Mouse (Mus musculus): Measurements from ENCODE around the gene Gm48551.

The Gm48551 gene

DNA sequence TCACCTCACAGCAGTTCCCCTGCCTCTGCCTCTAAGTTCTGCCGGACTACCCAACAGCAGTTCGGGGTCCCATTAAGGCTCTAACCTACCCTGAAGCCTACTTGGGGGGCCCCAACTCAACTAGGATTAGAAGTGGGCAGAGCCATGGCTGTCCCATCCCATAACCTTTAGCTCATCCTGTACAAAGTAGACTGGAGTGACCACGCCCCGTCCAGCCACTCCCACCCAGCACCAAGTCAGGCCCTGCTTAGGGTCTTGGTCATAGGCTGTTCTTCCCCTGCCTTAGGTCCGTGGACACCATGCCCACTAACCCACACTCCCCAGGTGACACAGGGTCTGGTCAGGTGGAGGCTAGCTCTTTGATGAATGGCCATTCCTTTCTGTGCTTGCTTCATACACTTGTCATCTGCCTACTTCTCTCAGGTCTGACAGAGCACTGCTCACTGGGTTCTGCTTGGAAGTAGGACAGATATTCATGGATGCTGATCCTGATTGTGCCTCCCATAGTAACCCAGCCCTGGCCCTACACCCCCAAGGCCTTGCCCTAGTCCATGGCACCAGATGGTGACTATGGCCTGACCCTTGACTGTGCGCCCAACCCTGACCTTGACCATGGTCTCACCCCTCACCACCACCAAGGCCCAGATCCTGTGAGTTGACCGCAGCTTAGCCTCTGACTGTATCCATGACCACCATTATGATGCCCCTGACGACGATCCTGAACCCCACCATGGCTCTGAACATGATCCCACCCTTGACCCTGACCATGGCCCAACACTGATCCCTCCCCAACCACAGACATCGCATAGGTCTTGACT lies 35.1 kb downstream of the Gm48551 start:
- DNase-seq = no peak

DNA sequence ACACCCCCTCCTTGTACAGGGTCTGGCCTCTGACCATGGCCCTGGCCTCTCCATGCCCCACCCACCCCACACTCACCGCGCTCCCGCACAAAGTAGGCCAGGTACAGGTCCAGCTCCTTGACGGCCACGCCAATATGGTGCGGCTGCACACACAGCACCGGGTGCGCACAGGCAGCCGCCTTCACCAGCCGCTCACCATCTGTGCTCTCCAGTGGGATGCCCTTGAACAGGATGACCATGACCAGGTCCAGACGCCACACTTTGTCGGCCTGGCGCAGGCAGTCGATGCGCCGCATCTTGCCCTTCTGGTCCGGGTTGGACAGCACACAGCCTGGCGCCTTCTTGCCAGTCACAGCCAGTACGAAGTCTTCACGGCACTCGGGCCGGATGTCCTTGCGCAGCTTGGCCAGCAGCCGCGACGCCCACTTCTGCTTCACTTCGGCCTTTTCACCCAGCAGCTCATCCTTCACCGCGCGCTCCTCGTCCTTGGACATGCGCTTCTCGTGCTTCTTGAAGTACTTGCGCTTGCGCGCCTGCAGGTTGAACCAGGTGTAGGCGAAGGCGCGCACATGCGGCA lies 36.0 kb downstream of the Gm48551 start:
- DNase-seq = peak; percentile 6

DNA sequence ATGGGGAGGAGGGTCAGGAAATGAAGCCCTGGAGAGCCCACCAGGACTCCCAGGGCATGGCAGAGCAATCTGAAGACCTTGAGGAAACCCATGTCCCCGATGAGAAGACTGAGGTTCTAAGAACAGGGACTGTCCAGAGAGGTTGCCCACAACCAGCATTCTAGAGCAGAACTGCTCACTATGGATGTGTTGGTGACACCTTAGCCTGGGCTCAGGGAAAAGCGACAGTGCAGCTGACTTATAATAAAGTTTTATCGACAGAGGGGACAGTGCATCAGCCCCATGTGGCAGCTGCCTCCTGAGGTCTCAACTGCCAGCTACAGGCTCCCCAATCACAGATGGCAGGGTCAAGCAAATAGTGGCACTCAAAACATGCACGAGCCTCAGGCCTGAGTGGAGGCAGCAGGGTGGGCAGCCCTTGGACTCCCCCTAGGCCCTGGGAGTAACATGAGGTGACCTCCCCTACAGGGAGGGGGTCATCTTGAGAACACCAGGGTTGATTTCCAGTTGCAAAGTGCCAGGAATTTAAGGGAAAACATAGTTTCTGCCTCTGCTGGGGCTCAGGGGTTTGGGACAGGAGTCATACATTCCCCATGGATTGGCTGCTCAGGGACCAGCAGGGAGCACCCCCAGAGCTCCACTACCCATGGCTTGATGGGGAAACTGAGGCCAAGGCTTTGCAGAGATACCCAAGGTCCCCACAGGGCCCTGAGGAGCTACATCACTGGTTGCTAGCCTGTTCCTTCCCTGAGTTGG lies 37.0 kb downstream of the Gm48551 start:
- DNase-seq = peak; percentile 3

DNA sequence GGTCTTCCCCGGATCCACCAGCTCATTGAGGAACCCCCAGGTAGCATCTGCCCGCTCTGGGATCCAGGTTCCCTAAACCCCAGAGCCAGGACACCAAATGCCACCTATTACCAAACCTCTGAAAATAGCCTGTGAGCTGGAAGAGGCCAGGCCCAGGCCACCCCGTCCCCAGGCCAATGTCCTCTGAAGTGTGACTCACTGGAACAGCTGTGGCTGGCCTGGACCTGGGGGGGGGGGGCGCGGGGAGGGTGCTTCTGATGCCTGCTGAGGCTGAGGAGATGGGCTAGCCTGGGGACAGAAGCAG lies 37.5 kb downstream of the Gm48551 start:
- DNase-seq = peak; percentile 2

DNA sequence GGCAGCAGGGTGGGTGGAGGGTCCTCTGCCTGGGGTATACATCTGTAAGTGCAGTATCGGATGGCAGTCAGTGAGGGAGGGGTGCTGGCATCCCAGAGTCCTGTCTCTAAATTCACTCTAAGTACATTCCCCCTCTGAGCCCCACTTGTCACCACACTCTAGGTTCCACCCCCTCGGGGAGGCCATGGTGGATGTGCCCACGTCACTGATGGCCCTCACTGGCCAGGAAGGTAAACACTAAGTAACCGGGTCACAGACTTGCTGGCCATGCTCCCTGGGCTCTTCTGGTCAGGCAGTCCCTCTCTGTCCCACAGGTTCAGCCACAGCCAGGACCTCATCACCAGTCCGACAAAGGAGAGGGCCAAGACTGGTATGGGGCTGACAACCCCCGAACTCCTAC lies 37.9 kb downstream of the Gm48551 start:
- peak; percentile 2 for DNase-seq

DNA sequence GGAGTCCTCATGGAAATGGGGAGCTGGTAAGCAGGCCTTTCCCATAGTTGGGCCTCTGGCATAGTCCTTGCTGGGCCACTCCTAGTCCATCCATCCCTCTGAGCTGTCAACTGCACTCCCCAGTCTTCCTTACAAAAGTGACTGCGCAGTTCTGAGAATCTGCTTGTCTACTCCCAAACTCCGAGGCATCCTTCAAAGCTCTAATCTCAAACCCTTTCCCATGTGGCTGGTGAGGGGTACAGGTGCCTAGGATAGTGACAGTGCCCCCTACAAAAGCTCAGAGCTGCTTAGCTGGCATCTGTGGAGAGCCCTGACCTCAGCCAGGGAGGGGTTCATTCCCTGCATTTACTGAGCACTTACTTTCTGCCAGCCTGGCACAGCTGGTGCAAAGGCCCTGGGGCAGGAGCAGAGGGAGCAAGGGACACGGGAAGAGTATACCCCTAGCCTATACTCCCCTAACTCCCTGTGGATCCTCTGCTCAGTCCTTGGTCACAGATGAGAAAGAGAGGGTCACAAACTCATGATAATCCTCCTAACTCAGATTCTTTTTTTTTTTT lies 38.5 kb downstream of the Gm48551 start:
- peak; percentile 3 for DNase-seq

DNA sequence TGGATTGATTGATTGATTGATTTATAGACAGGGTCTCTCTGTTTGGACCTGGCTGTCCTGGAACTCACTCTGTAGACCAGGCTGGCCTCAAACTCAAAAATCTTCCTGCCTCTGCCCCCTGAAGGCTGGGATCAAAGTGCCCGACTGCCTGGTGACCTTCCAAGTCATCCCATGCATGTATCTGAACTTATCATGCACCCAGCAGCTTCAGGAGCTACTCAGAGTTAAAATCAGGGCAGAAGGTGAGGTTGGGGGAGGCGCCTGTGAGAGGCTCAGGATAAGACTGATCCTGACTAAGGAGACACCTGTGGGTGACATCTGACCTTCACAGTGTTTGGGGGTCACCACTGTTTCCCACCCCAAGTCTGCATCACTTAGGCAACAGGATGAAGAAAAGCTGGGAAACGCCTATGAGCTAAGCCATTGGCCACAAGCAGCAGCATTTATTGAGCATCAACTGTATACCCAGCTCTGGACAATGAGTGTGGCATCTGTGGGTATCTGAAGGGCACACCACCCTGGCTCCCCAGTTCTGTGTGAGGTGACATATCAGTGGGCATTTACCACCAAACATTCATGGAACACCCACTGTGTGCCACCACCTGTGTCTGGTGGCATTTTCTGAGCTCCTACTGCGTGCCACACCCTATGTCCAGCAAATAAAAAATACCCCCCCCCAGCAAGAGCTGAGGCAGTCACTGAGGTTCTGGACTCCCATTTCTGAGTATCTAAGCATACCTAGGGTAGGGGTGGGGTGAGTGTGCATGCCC lies 39.4 kb downstream of the Gm48551 start:
- peak; percentile 3 for DNase-seq

DNA sequence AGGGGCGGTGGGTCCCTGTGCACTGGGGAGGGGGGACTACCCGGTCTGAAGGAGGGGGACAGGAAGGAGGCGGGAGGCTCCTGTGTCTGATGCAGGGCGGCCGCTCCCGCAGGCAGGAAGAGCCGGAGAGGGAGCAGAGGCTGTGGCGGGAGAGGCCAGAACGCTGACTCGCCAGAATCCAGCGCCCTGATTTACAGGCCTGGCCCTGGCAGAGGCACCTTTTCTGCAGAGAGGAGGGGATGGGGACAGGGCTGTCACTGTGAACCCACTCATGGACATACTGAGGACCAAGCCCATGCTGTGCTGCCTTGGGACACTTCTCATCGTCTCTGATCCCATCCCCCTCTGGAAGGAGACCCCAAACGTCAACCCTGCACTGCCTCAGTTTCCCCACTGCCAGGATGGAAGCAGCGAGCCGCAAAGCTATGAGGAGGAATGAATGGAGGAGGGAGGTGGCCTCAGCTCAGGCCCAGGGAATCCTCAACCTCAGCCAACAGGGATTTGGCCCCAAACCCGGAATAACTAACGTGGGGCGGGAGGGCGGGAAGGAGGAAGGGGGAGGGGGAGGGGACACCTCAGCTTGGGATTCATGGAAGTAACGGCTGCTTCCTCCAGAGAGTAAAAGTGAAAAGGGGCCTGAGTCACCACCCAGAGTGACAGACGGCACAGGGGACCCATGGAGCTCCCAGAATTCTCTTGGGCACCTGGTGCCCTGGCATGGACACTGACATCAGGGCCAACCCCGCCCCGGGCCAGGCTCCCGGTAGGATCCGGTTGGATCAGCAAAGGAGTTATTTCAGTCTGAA lies 40.2 kb downstream of the Gm48551 start:
- DNase-seq = peak; percentile 13

DNA sequence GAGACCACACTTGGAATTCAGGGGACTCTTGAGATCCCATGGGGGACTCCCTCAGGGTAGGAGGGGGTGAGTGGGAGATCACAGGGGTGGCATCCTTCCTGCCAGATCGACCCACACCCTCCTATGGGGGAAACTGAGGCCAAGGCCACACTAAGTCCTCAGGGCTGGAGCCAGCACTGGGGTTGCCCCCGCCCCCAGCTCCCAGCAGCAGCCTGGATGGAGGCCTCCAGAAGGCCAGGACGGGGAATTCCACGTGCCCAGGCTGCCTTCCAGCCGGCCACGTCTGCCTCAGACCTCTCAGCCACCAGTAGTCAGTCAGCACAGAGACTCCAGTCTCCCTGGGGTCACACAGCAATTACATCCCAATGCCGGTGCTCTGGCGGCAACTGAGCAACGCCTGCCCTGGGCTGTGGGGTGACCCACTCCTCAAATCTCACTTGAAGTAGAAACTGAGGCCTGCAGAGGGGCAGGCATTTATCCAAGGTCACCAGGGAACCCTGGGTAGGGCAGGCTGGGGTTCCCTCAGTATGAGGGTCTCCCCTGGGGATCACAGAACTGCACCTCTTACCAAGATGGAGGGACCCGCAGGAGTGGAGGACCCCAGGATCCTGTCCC lies 41.1 kb downstream of the Gm48551 start:
- DNase-seq = peak; percentile 29

DNA sequence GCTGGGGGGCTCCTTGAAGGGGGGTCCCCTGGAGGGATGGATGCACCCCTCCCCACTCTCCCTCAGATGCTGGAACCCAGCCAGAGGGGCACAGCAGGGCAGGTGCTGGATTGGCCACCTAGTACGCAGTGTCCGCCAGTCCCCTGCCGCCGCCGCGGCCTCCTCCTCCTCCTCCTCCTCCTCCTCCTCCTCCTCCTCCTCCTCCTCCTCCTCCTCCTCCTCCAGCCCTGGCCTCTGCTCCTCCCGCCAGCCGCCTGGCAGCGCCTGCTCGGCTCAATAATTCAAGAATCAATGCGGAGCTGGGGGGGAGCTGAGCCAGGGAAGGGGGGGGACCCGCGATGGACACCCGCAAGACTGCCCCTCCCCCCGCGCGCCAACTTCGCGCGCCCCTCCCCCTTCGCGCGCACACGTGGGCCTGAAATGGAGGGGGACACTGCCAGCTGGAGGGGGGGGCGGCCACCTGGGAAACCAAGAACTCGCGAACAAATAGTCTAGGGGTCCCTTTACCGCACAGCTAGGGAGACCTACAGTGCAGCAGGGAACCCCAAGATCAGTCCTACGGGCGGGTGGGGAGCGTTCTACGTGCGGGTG lies 41.9 kb downstream of the Gm48551 start:
- peak; percentile 6 for DNase-seq

DNA sequence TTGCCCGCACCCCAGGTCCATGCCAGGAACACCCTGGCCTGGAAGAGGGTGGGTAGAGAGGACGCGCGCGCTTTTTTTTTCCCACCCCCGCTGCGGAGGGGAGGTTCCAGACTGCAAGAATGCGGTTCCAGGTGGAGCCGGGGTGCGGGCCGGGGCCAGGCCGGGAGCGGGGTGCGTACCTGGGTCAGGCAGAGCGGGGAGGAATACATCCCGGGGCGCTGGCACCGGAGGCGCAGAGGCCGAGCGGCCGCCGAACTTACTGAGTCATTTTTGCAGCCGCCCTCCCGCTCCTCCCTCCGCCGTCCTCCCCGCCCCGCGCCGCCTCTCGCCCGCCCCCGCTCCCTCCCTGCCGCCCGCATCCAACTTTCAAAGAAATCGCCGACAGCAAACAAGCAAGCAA lies 42.6 kb downstream of the Gm48551 start:
- peak; percentile 65 for DNase-seq

DNA sequence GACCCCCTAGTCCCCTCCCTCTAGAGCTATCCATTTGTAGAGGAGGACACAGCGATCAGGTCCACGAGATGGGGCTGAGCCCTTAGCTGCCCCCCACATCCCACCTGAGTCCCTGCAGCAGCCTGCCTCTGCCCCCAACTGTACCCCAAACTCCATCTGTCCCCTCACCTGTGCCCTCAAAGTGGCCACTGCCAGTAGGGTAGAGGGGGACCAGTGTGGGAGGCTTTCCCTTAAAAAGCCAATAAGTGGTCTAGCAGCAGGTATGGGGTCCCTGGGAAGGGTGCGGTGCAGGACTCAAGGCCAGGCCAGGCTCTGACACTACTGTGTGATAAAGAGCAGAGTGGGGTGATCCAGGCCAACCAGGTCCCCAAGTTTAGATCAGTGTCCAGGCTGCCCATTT lies 43.1 kb downstream of the Gm48551 start:
- DNase-seq = no peak

DNA sequence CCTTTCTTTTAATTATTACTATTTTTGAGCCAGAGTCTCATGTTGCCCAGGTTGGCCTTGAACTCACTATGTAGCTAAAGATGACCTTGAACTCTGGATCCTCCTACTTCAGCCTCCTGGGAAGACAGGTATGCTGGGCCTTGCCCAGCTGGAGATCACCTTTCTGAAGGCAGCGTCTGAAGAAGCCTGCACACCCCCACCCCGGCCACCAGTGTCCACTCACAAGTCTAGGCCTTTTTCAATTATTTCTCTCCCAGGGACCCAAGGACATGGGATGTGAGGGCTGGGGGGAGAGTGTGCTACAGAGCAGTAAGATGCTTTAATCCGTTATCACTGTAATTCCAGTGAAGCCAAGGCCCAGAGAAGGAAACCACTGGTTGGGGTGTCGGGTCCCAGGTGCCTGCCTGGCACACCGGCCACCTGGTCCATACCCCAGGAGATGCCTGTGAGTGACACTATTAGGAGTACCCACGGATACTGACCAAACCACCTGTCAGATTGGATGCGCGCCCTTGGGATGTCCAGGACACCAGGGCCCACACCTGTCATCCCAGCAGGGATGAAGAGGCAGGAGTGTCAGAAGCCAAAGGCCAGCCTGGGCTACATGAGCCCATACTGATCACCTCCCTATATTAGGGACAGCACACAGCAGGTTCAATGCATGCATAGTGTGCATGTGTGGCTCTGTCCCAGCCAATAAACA lies 43.7 kb downstream of the Gm48551 start:
- no peak for DNase-seq

DNA sequence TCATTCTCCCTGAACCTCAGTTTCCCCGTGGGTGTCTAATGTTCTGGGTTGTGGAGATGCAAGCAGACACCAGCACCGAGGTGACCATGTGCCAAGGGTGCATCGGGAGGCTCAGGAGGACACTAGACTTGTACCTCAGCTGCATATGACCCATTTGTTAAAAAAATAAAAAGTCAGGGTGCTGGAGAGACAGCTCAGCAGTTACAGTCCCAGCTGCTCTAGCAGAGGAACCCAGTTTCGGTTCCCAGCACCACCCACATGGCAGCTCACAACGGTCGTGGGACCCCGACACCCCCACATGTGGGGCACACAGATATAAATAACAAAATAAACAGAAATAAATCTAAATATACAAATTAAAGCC lies 44.2 kb downstream of the Gm48551 start:
- no peak for DNase-seq

DNA sequence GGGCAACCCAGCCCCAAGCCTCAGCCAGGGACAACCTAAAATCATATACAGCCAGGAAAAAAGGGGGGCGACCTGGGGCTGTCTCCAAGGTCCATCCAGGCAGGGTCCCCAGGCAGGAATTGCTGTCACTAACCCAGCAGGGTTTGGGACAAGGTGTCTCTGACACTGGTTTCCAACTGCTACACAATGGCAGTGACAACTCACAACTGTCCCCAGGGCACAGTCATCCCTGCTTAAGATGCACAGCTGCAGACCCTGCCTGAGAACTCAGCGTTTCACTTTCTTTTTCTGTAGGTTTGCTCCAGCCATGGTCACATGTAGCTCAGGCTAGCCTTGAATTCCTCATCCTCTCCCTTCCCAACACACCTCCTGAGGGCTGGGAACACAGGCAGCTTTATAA lies 44.8 kb downstream of the Gm48551 start:
- peak; percentile 4 for DNase-seq

DNA sequence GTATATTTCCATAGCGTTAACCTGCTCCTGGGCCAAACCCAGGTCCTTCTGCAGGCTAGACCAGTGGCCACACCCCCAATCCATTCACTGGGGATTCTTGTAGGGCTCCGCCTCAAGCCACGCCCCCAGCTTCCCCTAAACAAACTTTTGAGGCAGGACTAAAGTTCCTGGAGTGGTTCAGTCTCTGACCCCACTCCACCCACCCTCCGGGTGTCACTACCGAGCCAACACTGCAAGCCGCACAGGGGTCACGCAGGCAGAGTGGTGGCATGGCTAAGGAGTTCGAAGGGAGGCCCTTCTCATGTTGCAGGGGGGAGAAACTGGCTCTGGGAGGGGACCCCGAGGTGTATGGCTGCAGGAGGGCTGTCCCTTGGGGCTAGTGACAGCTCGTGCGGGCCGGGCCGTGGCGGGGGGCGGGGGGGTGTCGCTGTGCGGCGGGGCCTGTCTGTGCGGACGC lies 45.4 kb downstream of the Gm48551 start:
- DNase-seq = peak; percentile 68

DNA sequence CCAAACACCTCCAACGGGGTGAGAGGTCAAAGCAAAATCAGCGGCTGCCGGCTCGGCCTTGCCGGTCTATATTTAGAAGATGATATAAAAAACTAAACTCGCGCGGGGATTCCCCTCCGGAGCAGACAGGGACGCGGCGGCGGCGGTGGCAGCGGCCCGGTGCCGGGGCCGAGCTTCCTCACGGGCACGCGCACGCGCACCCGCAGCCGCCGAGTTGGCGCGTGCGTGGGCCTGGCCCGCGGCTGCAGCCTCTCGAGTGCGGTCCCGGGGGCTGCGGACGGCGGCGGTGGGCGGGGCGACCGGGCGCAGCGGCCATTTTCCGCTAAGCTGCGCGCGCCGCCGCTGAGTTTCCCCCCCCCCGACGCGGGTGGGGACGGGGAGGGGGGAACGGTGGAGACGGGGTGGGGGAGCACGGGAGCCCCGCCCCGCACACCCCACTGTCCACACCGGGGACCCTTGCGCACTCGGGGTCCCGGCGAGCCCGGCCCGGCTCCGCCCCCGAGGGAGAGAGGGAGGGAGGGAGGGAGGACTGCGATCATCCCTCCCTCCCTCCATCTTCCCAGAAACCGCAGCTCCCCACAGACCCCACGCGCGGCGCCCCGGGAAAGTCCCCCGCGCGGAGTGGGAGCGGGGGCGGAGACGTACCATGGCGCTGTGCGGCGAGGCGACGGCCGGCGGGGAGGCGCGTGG lies 46.0 kb downstream of the Gm48551 start:
- peak; percentile 88 for DNase-seq

DNA sequence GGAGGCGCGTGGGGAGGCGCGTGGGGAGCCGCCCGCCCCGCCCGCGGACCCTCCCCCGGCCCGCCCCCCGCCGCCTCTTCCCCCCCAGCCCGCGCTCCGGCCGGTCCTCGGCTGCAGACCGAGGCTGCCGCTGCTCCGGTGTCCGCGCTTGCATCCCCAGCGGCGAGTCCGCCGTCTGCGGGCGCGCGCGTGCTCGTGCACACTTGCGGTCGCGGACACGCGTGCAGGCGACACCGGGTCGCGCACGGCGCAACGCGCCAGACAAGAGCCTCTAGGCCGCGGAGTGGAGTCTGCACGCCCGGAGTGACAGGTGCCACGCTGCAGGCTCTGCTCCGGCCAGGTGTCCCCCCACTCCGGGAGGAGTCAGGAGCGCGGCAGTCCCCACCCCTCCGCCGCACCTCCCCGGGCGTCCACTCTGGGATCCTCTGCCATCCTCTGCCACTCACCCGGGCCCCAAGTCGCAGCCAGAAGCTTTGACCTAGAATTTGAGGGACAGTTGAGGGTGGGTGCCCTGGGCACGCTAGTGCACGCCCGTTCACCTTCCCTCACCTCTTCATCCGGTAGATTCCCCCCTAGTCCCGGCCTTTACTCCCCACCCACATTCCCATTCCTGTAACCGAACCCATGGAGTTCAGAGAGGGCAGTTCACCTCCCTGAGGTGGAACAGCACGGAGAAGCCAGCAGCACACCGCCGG lies 46.7 kb downstream of the Gm48551 start:
- peak; percentile 79 for DNase-seq

DNA sequence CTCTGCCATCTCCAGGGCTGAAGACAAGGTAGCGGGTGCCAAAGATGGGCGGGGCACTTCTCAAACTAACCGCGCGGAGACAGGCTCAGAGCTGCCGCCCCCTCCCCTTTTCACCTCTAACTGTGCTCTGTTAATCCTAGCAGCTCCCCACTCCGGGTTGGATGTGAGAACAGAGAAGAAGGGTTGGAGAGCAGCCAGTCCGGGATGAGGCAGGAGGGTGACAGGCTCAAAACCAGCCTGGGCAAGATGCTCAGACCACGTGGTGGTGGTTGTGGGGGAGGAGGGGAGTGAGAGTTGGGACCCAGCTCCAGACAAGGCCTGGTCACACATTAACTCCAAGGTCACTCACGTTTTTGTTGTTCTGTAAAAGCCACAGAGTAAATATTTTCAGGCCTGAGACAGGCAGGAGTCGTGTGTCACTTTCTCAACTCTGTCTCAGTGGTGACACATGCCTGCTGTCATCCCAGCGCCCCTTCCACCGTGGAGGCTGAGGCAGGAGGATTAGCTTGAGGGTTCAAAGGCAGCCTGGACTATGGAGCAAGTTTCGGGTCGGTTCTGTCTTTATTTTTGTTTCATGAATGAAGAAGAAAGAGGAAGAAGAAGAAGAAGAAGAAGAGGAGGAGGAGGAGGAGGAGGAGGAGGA lies 47.4 kb downstream of the Gm48551 start:
- peak; percentile 26 for DNase-seq
